Mouse (Mus musculus) mature B cell (primary cell): ENCODE results near the gene Olfr223.
"Not testable (repeated sequence)": the region's sequence is repeated elsewhere in the genome, so short reads cannot be mapped to it uniquely, and the experiment has no call there.

Experiments used
- in situ Hi-C: fragments of 300-500 bp; cut with MboI; formaldehyde crosslinking; loops from 2 replicates; pipeline ENCODE4 v1.14.3; 2019

Gene Olfr223

DNA sequence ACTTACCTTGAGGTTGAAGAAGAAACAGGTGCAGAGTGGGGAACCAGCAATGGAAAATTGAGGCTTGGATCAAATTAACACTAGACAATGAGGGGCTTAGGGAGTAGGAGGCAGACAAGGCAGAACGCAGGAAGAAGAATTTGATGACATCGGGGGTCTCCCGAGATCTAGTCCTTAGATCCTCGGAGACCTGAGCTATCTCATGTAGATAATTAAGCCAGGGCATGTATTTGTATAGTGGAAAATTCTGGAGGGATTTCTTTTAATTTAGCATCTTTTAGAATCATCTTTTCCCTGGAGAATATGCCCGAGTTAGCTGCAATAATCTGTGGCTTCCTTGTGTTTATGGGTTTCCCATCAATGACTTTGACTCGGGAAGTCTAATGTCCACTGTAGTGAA lies at the start of gene Olfr223:
TSS of gene Olfr223 (minus strand) at position 101 of the 400 bp plus-strand sequence.
- in situ Hi-C loops = no loop called here

DNA sequence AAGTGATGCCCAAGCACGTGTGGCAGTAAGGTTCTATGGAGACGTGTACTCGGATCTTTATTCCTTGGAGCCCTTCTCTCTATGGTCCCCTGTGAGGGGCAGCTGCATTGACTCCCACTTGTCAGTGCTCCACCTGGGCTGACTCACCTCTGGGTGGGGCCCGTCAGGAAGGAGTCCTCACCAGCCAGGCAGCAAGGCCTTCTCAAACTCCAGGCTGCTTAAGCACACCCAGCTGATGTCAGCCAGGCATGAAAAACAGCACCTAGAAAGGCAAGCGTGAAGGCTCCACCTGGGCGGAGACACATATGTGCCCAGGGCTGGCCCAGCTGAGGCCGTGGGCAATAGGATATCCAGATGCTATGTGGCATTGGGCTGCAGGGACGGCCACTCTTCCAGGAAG lies 49.3 kb upstream of the Olfr223 start:
- in situ Hi-C loops = no loop called here

DNA sequence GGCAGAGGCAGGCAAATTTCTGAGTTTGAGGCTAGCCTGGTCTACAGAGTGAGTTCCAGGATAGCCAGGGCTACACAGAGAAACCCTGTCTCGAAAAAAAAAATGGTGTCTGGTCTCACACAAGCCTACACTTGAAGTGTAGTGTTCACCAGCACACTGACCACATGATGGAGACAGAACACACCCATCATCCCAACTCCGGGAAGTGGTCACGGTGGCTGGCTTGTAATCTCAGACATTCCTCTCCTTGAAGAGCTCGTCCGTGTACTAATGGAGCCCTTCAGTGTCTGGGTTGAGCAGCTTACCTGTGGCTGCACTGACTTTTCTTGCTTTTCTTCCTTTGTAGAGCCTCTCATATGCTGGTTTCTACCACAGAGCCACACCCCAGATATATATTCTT lies 48.1 kb upstream of the Olfr223 start:
- in situ Hi-C loops = no loop called here

DNA sequence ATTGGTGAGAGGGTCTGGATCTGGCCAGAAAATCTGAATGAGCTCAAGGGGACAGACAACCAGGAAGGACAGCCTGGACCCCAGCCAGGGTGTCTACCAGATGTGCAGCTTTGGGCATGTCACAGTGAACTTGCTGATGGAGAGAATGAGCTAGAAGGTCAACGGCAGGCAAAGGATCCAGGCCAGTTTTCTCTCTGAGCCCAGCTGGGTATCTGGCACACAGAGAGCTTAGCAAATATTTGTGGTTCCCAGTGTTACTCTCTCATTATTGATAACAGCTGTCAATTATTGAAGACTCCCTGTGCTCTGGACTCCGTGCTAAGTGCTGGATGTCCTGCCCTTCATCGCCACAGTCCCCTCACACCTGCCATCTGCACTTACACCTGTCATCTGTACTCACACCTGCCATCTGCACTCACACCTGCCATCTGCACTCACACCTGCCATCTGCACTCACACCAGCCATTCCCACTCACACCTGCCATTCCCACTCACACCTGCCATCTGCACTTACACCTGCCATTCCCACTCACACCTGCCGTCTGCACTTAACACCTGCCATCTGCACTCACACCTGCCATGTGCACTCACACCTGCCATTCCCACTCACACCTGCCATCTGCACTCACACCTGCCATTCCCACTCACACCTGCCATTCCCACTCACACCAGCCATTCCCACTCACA lies 47.0 kb upstream of the Olfr223 start:
- in situ Hi-C loops = no loop called here

DNA sequence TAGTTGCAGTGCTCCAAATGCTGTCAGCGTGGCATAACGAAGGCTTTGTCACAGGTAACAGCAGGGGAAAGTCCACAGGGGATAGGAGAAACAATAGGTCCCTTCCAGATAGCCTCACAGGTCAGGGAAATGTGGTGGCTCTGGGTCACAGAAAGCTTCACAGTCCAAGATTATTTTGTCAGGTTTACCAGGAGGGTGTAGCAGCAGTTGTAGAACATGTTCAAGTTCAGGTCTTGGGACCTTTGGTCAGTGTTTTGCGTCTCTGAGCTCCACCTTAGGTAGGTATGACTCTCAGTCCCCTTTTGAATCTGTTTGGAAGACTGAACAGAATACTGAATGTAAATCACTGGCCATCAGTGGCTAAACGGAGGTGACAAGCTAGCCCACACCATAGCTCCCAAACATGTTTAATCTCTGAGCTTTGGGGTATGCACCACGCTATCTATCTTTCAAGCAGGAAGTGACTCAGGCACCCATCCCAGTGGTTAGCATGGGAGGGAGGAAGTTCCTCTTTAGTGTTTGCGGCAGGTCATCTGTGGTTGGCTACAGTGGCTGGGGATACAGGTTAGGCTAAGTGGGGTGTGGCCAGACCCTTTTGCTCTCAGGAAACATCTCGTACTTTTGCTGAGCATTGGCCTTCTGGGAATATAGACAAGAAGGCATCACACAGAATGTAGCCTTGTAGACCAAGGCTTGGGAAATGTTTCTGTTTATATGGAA lies 43.8 kb upstream of the Olfr223 start:
- in situ Hi-C loops = no loop called here

DNA sequence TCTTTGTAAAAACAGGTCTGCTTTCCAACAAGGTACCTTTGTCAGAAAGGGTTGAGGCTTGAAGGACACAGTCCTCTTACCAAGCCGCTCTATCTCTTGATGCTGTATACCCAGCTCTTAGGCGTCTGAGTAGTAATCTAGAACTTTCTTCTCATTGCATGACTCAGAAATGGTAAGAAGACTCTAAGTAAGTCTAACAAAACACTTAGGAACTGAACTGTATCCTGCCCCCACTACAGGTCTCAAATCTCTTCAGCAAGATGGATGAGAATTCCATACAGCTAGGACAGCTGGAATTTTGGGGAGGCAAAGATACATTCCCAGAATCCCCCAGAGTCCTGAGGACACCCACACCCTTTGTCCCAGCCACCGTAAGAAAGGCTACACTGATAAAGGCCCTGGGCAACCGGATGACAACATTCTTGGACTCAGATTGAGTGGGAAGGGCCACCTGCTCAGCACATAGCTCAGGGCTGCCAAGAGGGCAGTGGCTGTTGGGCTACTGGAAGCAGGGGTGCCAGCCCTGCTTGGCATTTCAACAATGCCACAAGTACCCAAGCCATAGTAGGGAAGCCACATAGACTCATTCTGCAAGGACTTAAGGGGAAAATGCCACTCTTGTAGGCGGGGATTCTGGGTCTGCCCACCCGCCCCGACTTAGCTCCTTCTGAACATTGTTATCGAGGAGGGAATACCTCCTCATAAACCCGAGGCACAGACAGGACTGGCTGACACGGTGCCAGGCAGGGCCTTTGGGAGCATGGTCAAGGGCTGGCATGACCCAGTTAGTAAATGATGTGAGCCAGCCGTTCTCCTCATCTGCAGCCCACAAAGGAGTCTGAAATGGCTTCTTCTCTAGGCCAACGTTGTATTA lies 43.0 kb upstream of the Olfr223 start:
- in situ Hi-C loops = no loop called here

DNA sequence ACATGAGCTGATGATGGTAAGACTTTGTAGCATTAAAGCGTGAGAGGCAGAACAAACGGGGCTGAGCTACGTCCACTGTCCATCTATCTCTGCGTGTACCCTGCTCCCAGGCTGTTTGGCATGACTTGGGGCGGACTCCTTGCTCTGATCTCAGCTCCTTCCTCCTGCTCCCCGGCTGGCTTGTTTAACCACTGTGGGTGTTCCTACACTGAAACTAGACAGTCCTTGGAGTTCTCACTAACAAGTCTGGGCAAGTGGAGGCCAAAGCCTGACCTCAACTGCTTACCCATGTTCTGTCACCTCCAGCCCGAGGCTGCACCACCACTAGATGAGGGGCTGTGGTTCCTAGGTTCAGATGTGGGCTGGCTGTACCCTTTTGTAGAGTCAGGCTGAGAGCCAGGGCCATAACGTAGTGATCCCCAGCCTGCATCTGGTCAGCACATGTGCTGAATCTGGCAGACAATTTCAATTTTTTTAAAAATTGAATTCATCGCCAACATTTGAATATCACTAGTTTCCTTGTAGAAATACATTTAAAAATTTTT lies 42.2 kb upstream of the Olfr223 start:
- in situ Hi-C loops = no loop called here

DNA sequence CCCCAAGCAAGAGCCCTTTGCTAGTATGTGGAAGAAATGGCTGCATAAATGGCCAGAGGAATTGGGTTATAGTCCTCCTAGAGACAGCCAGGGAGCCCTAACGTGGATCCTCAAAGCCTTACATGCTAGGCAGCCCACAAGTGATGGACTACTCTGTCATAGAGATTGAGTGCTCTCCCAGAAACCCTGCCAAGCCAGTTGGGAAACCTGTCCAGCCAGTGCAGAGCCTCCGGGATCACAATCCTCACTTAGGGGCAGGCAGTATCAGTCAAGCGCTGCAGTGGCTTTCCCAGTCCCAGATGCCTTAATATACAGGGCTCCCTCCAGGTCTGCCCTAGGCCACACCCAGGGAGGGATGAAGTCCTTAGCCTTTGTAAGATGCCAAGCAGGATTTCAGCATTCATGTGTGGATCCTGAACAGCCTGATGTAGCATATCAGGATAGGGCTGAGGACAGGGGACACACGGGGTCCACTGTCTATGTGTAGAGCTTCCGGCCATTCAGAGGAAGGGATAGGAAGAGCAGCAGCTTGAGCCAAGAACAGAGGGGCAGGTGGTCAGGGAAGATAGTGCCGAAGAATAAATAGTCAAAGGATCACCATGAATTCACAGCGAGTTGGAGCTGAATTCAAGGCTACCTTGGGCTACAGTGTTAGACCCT lies 41.0 kb upstream of the Olfr223 start:
- in situ Hi-C loops = no loop called here

DNA sequence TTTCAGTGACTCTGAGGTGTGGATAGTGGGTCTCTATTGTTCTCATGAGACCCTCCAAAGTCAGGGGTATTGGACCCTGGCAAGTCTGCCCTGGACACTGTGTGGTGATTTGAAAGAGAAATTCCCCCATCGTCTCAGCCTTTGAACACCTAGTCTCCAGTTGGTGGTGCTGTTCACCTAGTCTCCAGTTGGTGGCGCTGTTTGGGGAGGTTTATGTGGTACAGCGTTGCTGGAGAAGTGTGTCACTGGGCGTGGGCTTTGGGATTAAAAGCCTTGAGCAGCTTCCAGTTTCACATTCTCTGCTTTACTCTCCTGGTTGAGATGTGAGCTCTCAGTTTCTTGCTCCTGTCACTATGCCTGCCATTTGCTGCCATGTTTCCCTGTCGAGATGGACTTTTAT lies 39.9 kb upstream of the Olfr223 start:
- in situ Hi-C loops = no loop called here

DNA sequence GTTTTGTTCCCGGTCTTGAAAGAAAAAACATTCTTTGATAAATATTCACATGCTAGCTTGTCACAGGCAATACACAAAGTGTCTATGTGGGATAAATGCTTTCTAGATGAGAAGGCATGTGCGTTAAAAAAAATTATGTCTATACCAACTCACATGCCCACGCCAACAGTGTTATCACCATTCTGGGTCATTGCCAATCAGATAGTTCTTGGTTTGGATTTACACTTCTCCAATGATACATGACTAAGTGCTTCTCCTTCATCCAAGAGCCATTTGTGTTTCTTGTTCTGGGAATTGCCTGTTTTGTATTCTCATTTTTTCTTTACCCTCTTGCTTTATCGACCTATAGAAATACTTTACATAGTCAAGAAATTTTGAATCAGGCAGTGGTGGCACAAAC lies 38.9 kb upstream of the Olfr223 start:
- in situ Hi-C loops = no loop called here

DNA sequence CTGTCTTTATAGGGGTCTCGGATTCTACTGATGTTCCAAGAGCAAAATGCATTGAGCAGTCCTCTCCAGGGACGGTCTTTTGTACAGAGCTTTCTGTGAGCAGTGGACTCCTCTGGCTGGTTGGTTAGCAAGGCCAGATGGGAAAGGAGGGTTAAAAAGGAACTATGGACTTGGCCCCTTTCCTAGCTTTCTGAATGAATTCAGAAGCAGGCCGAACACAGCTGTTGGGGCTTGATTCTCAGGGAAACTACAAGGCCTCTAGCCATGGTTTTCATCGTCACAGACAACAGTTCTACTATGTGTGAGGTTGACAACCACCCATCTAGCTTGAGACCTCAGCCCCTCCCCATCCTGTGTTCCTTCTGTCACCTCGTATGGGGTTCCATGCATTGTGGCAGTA lies 36.8 kb upstream of the Olfr223 start:
- in situ Hi-C loops = loop anchor here (5.0 kb wide), 1 partner anchor 107 kb away; no protein-coding TSS in a partner anchor

DNA sequence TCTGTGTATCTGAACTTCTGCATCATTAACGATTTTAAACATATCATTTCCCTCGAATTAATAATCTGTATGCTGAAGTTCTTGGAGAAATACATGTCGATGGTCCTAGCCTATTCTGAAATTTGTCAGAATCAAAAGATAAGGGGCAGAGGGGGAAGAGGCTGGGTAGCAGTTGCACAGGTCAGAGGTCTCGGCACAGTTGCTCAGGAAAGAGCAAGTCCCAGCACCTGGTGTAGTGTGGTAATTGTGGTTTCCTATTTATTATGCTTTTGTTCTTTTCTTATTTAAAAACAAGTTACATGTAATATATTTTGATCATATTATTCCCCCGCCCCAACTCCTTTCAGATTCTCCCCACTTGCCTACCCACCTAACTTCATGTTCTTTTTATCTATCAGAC lies 35.1 kb upstream of the Olfr223 start:
- in situ Hi-C loops = loop anchor here (5.0 kb wide), 1 partner anchor 109 kb away; no protein-coding TSS in a partner anchor

DNA sequence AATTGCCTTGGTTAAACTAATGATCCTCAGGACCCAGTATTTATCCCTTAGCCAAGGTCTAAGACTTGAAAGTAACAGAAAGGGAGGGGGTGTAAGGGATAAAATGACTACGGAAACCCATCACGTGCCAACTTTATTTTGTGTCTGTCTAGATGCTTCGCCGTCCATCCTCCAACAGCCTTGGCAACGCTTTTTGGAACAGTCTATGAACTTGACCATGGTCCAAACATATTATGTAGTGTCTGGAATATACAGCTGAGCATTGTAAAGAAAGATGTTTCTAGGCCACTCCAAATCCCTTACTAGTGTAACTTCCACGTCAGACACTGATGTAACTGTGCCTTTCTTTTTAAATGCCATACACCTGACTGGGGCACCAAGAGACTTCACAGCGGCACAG lies 33.1 kb upstream of the Olfr223 start:
- in situ Hi-C loops = loop anchor here (5.0 kb wide), 1 partner anchor 111 kb away; no protein-coding TSS in a partner anchor

DNA sequence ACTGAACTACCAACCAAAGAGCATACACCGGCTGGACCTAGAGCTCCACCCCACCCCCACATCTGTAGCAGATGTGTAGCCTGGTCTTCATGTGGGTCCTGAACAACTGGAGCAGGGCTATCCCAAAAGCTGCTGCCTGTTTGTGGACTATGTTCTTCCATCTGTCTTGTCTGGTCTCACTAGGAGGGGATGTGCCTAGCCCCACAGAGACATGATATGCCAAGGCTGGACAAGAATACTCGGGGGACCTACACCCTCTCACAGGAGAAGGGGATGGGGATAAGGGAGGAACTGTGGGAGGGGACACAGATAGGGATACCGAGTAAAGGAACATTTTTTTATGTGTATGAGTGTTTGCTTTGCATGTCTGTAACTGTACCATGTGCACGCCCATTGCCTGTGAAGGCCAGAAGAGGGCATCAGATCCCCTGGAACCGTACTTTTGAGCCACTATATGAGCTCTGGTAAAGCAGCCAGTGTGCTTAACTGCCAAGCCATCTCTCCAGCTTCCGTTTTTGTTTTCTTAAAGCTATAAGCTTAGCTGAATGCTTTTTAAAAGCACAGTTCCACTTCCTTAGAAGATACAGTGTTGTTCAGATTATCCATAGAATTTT lies 31.0 kb upstream of the Olfr223 start:
- in situ Hi-C loops = no loop called here

DNA sequence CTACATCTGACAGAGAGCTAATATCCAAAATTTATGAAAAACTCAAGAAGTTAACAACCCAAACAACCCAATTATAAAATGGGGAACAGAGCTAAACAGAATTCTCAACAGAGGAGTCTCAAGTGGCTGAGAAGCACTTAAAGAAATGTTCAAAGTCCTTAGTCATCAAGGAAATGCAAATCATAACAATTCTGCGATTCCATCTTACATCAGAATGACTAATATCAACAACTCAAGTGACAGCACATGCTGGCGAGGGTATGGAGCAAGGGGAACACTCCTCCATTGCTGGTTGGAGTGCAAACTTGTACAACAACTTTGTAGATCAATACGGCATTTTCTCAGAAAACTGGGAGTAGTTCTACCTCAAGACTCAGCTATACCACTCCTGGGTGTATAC lies 29.1 kb upstream of the Olfr223 start:
- in situ Hi-C loops = no loop called here

DNA sequence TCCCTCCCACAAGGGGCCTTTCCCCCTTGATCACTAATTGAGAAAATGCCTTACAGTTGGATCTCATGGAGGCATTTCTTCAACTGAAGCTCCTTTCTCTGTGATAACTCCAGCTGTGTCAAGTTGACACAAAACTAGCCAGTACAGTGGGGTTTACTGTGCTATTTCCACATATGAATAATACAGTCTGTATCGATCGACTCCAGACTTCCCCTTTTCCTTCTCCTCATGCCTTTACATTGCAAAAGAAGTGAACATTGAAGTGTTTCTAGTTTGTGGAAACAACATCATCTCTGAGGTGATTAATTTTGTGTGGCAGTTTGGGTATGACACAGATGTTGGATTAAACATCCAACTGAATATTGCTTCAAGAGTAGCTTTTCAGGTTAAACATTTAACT lies 23.9 kb upstream of the Olfr223 start:
- in situ Hi-C loops = not testable (repeated sequence)

DNA sequence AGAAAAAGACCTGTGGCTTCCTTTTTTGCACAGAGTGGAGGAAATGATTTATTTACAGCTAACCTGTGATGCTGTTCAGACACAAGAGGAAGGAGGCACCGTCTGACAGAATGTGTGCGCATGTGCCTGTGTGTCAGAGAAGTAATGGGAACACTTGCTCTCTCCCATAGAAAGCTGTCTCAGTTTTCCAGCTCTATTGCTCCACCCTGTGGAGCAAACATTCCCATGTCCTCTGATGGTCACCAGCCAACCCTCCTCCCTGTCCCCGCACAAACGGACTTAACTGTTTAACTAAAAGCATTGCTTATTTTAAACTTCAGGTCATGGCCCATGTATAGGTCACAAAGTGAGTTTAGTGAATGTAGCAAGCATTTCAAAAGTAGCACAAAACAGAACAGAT lies 21.0 kb upstream of the Olfr223 start:
- in situ Hi-C loops = no loop called here

DNA sequence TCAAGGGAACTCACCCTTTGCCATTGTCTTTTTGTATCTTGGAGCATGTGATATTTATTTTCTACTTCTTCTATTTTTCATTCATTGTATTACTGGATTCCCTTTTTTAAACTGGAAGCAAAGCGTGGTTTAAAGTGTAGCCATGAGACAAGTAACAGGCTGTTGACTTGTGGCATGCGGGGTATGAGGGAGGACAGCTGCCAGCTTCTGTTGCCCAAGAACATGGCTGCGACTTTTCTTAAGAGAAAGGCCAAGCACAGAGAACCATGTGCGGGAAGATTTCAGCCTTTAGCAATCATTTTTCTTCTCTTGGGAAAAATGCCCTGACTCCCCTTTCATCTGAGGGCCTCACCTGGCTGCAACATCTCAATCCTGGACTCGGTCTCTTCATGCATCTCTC lies 18.6 kb upstream of the Olfr223 start:
- in situ Hi-C loops = no loop called here

DNA sequence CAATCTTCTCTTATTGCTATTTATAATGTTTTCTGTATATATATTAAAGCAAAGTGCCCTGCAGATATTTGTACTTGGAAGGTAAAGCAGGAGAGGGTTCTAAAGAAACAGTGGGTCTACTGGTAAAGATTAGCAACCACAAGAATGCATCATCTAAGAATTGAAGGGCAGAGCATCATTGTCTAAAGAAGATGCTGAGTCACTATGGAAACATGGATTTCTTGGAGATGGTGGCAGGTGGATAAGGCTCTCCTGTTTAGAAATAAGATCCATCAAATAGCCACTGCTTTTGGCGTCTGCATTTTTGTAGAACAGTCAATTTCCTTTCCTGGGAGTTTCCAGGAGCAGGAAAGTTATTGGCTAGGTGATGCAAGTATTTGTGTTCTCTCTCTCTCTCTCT lies 9.2 kb upstream of the Olfr223 start:
- in situ Hi-C loops = no loop called here

DNA sequence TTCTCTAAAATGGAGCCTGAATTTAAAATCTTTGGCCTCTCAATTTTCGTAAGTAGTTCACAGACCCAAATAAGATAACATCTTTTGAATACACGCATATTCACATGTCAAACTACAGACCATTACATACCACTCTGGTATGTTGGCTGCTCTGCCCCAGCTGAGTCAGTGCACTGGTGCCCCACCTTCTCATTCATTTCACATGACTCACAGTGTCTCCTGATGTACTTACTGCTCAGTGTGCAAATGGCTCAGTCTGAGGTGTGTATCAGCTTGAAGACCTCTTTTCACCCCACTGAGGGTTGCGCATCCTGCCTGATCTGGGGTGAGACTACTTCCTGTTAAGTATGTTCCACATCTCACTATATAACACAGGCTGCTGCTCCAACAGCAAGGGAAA lies 7.8 kb upstream of the Olfr223 start:
- in situ Hi-C loops = no loop called here

DNA sequence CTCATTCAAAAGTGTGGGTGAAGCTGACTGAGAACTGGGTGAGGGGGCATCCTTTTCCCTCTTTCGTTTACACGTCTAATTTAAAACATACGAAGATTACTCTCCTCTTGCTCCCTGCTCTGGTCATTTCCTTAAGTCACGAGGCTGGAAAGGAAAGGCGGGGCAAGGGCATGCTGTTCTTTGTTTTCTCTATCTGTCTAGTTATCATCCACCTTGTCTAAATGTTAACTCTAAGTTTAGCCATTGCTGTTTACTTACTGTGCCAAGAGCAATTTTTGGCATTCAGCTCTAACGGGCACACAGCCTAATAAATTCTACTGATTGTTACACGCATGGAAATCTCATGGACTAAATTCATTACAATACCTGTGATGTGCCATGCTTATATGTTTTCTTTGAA lies 6.1 kb upstream of the Olfr223 start:
- in situ Hi-C loops = no loop called here
